Mouse (Mus musculus) embryonic fibroblast, embryonic 13.5 days (primary cell): ENCODE measurements around the gene Ncbp2. TPM values are rescaled to one million over a fixed set of nuclear protein-coding genes. Genes with fewer than 3 reads are reported as not detected.

Experiments used
- H3K27ac ChIP-seq: 2 replicates; pipeline ENCODE4 v1.5.1; 2012; ENCODE audit warnings: low read length, control low read depth, inconsistent platforms; ENCODE audit not compliant: insufficient read depth
- H3K4me1 ChIP-seq: 2 replicates; pipeline ENCODE4 v1.6.1; 2011; ENCODE audit warnings: low read length; ENCODE audit not compliant: control insufficient read depth, insufficient read depth
- H3K4me3 ChIP-seq: 2 replicates; pipeline ENCODE4 v1.5.1; 2011; ENCODE audit warnings: mild to moderate bottlenecking, control low read depth, low read length; ENCODE audit not compliant: insufficient read depth
- CTCF ChIP-seq: IDR thresholded peaks from 2 replicates; pipeline ENCODE4 v1.5.1; 2011; ENCODE audit warnings: mild to moderate bottlenecking, control low read depth, low read length, moderate library complexity, borderline replicate concordance; ENCODE audit not compliant: insufficient read depth
- POLR2A ChIP-seq: IDR thresholded peaks from 2 replicates; pipeline ENCODE4 v1.6.1; 2011; ENCODE audit warnings: low read depth, mild to moderate bottlenecking, control low read depth, low read length, moderate library complexity
- polyA plus RNA-seq: library from polyadenylated mRNA; stranded (reverse); fragments of >200 nt; gene quantifications from 2 replicates; pipeline ENCODE4 v1.2.4, GENCODE M21; 2011; ENCODE audit warnings: low read depth; ENCODE audit not compliant: missing spikeins, insufficient read length

The Ncbp2 gene
- 73.8 and 91.5 TPM in 2 replicates for polyA plus RNA-seq

DNA sequence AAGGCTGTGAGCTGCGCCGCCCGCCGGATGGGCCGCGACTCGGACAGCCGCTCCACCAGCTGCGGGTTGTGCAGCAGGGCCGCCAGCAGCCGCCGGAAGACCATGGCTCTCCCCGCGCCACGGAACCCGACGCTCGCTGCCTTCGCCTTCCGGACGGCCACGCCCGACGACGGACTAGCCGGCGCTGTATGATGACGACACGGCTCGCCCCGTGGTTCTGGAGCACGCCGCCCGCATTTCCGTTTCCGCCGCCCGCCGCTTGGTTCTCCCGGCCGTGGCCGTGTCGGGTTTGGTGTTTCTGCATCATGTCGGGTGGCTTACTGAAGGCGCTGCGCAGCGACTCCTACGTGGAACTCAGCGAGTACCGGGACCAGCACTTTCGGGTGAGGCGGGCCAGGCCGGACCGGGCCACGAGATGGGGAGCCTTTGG lies at the start of gene Ncbp2, which contains the start of gene 0610012G03Rik:
Gene Ncbp2, plus strand, starts transcription at position 169 of the 430 bp plus-strand sequence.
Gene 0610012G03Rik, minus strand, starts transcription at position 150 of the 430 bp plus-strand sequence.
- H3K27ac ChIP-seq = peak within 1 kb of the TSS; percentile 19; the same call in 1 of the 2 replicates
- TF ChIP-seq CTCF (no peak), POLR2A (peak; percentile 83)
- H3K4me1 ChIP-seq = 0 out of 2 replicates have a peak, but pooled peaks cover 3% of the 10 kb centered on the region
- peak within 1 kb of the TSS; percentile 75 for H3K4me3 ChIP-seq

DNA sequence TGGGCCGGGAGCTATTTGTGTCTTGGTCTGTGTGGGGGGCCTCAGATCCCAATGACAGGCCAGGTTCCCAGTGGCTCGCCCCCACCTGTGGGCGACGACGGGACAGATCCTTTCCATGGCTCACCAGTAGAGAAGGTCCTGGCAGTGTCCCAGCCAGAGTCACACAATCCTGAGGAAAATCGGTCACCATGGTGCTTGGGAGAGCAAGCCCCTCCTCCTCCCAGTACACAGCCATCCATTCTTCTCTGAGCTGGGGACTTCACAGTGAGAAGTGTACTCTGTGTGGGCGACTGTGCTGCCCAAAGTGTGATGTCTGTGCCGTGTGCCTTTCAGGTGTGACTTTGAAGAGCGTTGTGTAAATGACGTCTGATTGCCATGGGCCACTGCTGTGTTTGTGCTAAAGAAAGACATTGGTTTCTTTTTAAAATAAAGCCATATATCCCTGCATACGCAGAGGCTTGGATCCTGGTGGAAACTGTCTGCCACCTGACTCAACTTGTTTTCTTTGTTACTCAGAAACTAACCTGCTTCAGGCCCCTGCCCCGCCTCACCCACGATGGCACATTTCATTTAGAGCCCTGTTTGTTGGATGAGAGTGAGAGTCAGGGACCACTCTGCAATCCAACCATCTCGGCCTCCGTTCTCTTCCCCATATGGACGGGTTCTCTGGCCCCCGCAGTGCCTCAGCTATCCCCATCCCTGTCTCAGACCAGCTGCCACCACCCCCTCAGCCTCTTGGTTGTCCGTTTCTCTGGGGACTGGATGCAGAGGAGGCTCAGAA lies 49.6 kb upstream of the Ncbp2 start:
- H3K27ac ChIP-seq = no peak overlapping the region
- no peak for TF ChIP-seq CTCF
- no peak for TF ChIP-seq POLR2A
- H3K4me3 ChIP-seq = no peak overlapping the region
- no peaks in the 10 kb centered on the region for H3K4me1 ChIP-seq

- Histone ChIP-seq H3K4me3 (no peak overlapping the region), H3K4me1 (no peaks in the 10 kb centered on the region), H3K27ac (no peak overlapping the region)
- TF ChIP-seq POLR2A (no peak), CTCF (no peak)
Measured at GRCm38 (mm10) chr16:31901886-31902285, 46.4 kb upstream of the Ncbp2 start.

DNA sequence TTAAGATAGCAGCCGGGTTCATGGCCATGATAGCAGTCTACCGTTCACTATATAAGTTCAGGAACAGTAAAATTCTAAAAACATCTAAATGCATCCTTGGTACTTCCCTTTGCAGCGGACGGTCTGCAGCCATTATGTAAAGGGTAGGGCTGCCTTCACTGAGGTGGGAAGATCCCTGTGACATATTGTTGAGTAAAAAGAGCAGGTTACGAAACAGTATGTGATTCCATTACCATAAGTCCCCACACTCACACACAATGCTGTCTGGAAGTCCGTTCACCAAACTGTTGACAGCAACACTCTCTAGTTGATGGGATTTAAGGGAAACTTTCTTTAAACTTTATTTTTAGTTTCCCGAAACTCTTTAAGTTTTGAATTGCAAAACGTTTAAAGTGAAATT lies 45.1 kb upstream of the Ncbp2 start:
- Histone ChIP-seq H3K27ac (no peak overlapping the region), H3K4me1 (no peaks in the 10 kb centered on the region), H3K4me3 (no peak overlapping the region)
- no peak for TF ChIP-seq POLR2A
- no peak for TF ChIP-seq CTCF

GRCm38 (mm10) chr16:31905331-31905730 lies 43.0 kb upstream of the Ncbp2 start:
- no peak overlapping the region for H3K27ac ChIP-seq
- H3K4me1 ChIP-seq = no peaks in the 10 kb centered on the region
- 0 out of 2 replicates have a peak, but pooled peaks have one; percentile 3 for TF ChIP-seq CTCF
- no peak for TF ChIP-seq POLR2A
- no peak overlapping the region for H3K4me3 ChIP-seq

DNA sequence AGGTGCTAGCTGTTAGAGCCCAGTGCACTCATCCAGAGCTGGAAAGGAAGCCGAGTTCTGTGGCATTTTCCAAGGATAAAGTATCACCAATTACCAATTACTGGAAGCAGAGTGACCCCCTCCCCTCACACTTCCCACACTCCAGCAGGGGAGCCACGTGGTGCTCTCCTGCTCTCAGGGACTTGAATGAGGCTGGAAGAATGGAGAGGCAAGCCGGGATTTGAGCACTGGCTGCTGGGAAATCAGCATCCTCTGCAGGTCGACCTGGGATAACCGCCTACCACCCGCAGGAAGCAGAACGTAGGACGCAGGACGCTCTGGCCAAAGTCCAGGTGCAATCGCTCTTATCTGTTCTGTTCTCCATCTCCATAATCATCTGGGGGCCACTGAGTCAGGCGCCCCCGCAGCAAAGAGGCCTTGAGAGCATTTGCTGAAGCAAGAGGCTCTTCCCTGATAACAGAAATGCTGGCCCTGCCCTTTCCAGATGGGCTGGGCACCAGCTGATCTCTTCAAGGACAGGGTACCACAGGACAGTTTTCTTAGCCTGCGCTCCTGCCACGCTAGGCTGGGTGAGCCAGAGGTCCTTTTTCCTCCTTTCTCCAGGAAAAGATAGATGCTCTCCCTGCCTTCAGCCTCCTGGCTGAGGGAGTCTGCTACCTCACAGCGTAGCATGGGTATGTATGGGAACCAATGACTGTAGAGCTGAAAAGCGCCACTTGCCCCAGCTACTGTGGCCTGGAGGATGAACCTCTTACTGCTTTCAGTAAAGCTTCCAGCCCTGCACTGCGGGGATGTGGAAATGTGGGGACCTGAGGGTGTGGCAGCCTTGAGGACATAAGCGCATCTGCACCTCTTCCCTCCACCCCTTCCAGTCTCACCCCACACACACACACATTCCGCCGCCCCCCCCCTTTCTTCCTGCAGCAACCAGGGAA lies 42.2 kb upstream of the Ncbp2 start:
- Histone ChIP-seq H3K27ac (no peak overlapping the region), H3K4me3 (no peak overlapping the region; the same call in 1 of the 2 replicates), H3K4me1 (no peaks in the 10 kb centered on the region)
- TF ChIP-seq POLR2A = no peak
- TF ChIP-seq CTCF = no peak

DNA sequence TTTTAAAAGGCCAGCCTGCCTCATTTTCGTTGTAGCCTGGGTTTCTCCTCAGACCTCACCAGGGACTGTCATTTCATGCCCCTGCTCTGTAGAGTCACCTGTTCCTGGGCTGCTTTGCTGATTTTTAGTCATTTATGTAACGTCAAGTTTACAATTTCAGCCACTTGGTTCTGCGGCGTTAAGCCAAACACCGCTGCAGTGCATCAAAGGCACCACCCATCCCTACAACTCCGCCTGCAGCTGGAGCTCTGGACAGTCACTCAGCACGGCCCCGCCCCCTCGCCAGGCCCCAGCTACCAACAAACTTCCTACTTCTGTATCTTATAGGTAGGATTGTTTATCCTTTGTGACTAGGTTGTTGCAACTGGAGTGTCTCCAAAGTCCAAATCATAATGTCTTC lies 41.4 kb upstream of the Ncbp2 start:
- TF ChIP-seq POLR2A (no peak), CTCF (no peak)
- peak overlapping the region; percentile 35 for H3K4me3 ChIP-seq
- no peaks in the 10 kb centered on the region for H3K4me1 ChIP-seq
- H3K27ac ChIP-seq = no peak overlapping the region

- Histone ChIP-seq H3K27ac (no peak overlapping the region), H3K4me1 (no peaks in the 10 kb centered on the region), H3K4me3 (no peak overlapping the region)
- TF ChIP-seq CTCF (no peak), POLR2A (no peak)
Measured at GRCm38 (mm10) chr16:31908959-31909358, 39.4 kb upstream of the Ncbp2 start.

DNA sequence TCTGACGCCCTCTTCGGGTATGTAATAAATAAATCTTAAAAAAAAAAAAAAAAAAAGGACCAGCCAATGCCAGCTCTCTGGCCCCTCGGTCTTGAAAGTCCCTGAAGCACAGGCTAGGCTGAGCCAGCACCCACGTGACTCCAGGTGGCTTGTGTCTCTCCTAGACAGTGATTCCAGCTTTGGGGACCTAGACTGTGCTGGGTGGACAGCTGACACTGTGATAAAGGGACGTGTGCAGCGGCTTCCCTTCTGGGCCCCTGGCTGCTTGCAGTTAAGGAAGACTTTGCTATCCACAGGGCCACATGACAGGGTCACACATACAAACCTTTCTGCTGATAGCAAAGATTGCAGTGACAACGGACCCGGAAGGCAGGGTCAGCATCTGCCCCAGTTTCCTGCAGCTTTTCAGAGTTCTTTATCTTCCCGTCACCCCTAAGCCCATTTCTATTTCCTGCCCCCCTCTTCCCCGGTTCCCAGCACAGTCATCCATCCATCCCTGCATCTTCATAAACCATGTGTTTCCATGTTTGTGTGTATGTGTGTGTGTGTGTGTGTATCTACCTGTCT lies 37.9 kb upstream of the Ncbp2 start:
- Histone ChIP-seq H3K4me1 (no peaks in the 10 kb centered on the region), H3K27ac (no peak overlapping the region), H3K4me3 (no peak overlapping the region)
- no peak for TF ChIP-seq POLR2A
- TF ChIP-seq CTCF = no peak
